Mouse (Mus musculus): ENCODE results near the gene Bco2. TPM values are rescaled to one million over a fixed set of nuclear protein-coding genes. Genes with fewer than 3 reads are reported as not detected.
A peak's percentile ranks its signal among the peaks of the same experiment; 100 is the strongest.

Gene Bco2
- polyA plus RNA-seq, 1 experiment from 2014 or later, result 4.7 TPM

DNA sequence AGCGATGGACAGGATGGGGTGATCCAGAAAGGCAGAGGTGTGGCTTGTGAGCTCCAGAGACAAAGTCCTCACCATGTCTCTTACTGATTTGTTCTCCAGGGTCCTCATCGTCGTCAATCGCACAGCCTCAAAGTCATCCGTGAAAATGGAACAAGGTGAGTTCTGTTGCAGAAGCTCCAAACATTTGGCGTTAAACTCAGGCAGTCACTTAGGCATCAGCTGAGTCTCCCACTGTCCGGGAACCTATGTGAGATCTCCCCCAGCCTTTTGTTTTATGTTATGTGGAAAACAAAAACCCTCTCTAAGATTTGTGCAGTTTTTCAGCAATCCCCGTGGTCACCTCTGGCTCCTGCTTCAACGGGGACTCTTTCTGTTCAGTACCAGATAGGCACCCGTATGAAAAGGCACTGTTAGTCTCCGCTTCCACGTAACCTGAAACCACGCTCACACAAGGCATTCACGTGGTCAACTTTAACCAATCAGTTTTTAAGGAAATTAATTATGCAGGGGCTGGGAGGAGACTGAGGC lies 53.9 kb downstream of the Bco2 start:
- ATAC-seq (ENCODE audit: low FRiP score, low TSS enrichment) (peak; percentile 62), DNase-seq (ENCODE audit: low spot score) (peak; percentile 46)
- H3K9ac ChIP-seq (ENCODE audit: low read length), result no peak overlapping the region
- no peaks in the 10 kb centered on the region for H3K4me1 ChIP-seq (replicated peaks; ENCODE audit: control insufficient read depth, insufficient read depth)
- H3K27me3 ChIP-seq (ENCODE audit: control insufficient read depth, insufficient read depth, low read length), result no peaks in the 10 kb centered on the region
- TF ChIP-seq EP300 (optimal IDR thresholded peaks at IDR 0.05) (no peak), CTCF (IDR thresholded peaks at IDR 0.05; ENCODE audit: low read depth) (no peak)
- no peaks in the 10 kb centered on the region for H3K36me3 ChIP-seq (ENCODE audit: control insufficient read depth, insufficient read depth, low read length)
- H3K4me2 ChIP-seq (replicated peaks; ENCODE audit: low read depth), result peak overlapping the region; percentile 45
- peak overlapping the region; percentile 17 for H3K4me3 ChIP-seq (ENCODE audit: low read depth, low read length)
- WGBS, result 23% methylated on average over 14 of the region's 14 CpGs
- H3K27ac ChIP-seq (replicated peaks), result no peak overlapping the region
- no peaks in the 10 kb centered on the region for H3K9me3 ChIP-seq (ENCODE audit: control insufficient read depth, low read length)

- TF ChIP-seq EP300 (optimal IDR thresholded peaks at IDR 0.05) (no peak), CTCF (IDR thresholded peaks at IDR 0.05; ENCODE audit: low read depth) (no peak)
- 72% methylated on average over 15 of the region's 15 CpGs for WGBS
- Histone ChIP-seq H3K27ac (replicated peaks) (no peak overlapping the region), H3K27me3 (ENCODE audit: control insufficient read depth, insufficient read depth, low read length) (no peaks in the 10 kb centered on the region), H3K9me3 (ENCODE audit: control insufficient read depth, low read length) (no peaks in the 10 kb centered on the region), H3K9ac (ENCODE audit: low read length) (no peak overlapping the region), H3K4me3 (ENCODE audit: low read depth, low read length) (peak overlapping the region; percentile 17), H3K4me2 (replicated peaks; ENCODE audit: low read depth) (peak overlapping the region; percentile 45), H3K4me1 (replicated peaks; ENCODE audit: control insufficient read depth, insufficient read depth) (no peaks in the 10 kb centered on the region), H3K36me3 (ENCODE audit: control insufficient read depth, insufficient read depth, low read length) (no peaks in the 10 kb centered on the region)
- no peak for ATAC-seq (ENCODE audit: low FRiP score, low TSS enrichment)
- DNase-seq (ENCODE audit: low spot score), result no peak
Observed at GRCm38 (mm10) chr9:50500467-50500973, 54.5 kb downstream of the Bco2 start.

GRCm38 (mm10) chr9:50499781-50500180 lies 55.2 kb downstream of the Bco2 start:
- Histone ChIP-seq H3K9ac (ENCODE audit: low read length) (no peak overlapping the region), H3K9me3 (ENCODE audit: control insufficient read depth, low read length) (no peaks in the 10 kb centered on the region)
- ATAC-seq (ENCODE audit: low FRiP score, low TSS enrichment), result no peak

GRCm38 (mm10) chr9:50498815-50499214 lies 56.2 kb downstream of the Bco2 start:
- TF ChIP-seq CTCF (IDR thresholded peaks at IDR 0.05; ENCODE audit: low read depth), result no peak
- no peak for TF ChIP-seq EP300 (optimal IDR thresholded peaks at IDR 0.05)
- no peak overlapping the region for H3K27ac ChIP-seq (replicated peaks)
- no peaks in the 10 kb centered on the region for H3K9me3 ChIP-seq (ENCODE audit: control insufficient read depth, low read length)
- WGBS, result 79% methylated on average over 16 of the region's 16 CpGs
- no peaks in the 10 kb centered on the region for H3K27me3 ChIP-seq (ENCODE audit: control insufficient read depth, insufficient read depth, low read length)
- no peak overlapping the region for H3K4me2 ChIP-seq (replicated peaks; ENCODE audit: low read depth)
- DNase-seq (ENCODE audit: low spot score) (no peak), ATAC-seq (ENCODE audit: low FRiP score, low TSS enrichment) (no peak)
- H3K4me3 ChIP-seq (ENCODE audit: low read depth, low read length), result no peak overlapping the region
- H3K36me3 ChIP-seq (ENCODE audit: control insufficient read depth, insufficient read depth, low read length), result no peaks in the 10 kb centered on the region
- H3K9ac ChIP-seq (ENCODE audit: low read length), result no peak overlapping the region
- H3K4me1 ChIP-seq (replicated peaks; ENCODE audit: control insufficient read depth, insufficient read depth), result no peaks in the 10 kb centered on the region

More at GRCm38 (mm10) chr9:50499781-50500180, 55.2 kb downstream of the Bco2 start:
- no peak for TF ChIP-seq EP300 (optimal IDR thresholded peaks at IDR 0.05)
- TF ChIP-seq CTCF (IDR thresholded peaks at IDR 0.05; ENCODE audit: low read depth), result no peak
- Histone ChIP-seq H3K4me1 (replicated peaks; ENCODE audit: control insufficient read depth, insufficient read depth) (no peaks in the 10 kb centered on the region), H3K27me3 (ENCODE audit: control insufficient read depth, insufficient read depth, low read length) (no peaks in the 10 kb centered on the region), H3K4me2 (replicated peaks; ENCODE audit: low read depth) (no peak overlapping the region), H3K4me3 (ENCODE audit: low read depth, low read length) (no peak overlapping the region), H3K27ac (replicated peaks) (no peak overlapping the region), H3K36me3 (ENCODE audit: control insufficient read depth, insufficient read depth, low read length) (no peaks in the 10 kb centered on the region)
- 79% methylated on average over 3 of the region's 3 CpGs for WGBS
- DNase-seq (ENCODE audit: low spot score), result no peak

DNA sequence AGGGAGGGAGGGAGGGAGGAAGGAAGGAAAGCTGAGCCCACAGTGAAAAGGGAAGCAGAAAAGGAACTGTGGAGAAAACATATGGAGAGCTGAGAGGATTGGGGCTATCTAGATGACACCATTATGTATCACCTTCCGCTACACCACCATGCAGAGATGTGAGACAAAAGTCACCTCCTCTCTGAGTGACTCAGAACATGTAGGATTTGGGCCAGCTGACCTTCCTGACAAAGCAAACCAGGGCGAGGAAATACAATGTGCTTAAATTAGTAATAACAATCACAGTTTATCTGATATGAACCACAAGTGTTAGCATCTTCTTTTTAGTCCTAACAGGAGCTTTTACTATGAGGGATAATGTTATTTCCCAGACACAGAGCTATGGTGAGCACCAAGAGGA lies 57.4 kb downstream of the Bco2 start:
- no peaks in the 10 kb centered on the region for H3K4me1 ChIP-seq (replicated peaks; ENCODE audit: control insufficient read depth, insufficient read depth)
- no peak overlapping the region for H3K4me2 ChIP-seq (replicated peaks; ENCODE audit: low read depth)
- WGBS, result 70% methylated on average over 2 of the region's 2 CpGs
- no peak overlapping the region for H3K4me3 ChIP-seq (ENCODE audit: low read depth, low read length)
- H3K36me3 ChIP-seq (ENCODE audit: control insufficient read depth, insufficient read depth, low read length), result no peaks in the 10 kb centered on the region
- H3K9ac ChIP-seq (ENCODE audit: low read length), result no peak overlapping the region
- DNase-seq (ENCODE audit: low spot score) (no peak), ATAC-seq (ENCODE audit: low FRiP score, low TSS enrichment) (no peak)
- H3K27me3 ChIP-seq (ENCODE audit: control insufficient read depth, insufficient read depth, low read length), result no peaks in the 10 kb centered on the region
- no peak overlapping the region for H3K27ac ChIP-seq (replicated peaks)
- TF ChIP-seq CTCF (IDR thresholded peaks at IDR 0.05; ENCODE audit: low read depth) (no peak), EP300 (optimal IDR thresholded peaks at IDR 0.05) (no peak)
- no peaks in the 10 kb centered on the region for H3K9me3 ChIP-seq (ENCODE audit: control insufficient read depth, low read length)

GRCm38 (mm10) chr9:50497076-50497475 lies 57.9 kb downstream of the Bco2 start:
- ATAC-seq (ENCODE audit: low FRiP score, low TSS enrichment) (no peak), DNase-seq (ENCODE audit: low spot score) (no peak)
- H3K4me3 ChIP-seq (ENCODE audit: low read depth, low read length), result no peak overlapping the region
- H3K36me3 ChIP-seq (ENCODE audit: control insufficient read depth, insufficient read depth, low read length), result no peaks in the 10 kb centered on the region
- H3K27ac ChIP-seq (replicated peaks), result no peak overlapping the region
- no peaks in the 10 kb centered on the region for H3K4me1 ChIP-seq (replicated peaks; ENCODE audit: control insufficient read depth, insufficient read depth)
- no peak for TF ChIP-seq CTCF (IDR thresholded peaks at IDR 0.05; ENCODE audit: low read depth)
- TF ChIP-seq EP300 (optimal IDR thresholded peaks at IDR 0.05), result no peak
- no peaks in the 10 kb centered on the region for H3K9me3 ChIP-seq (ENCODE audit: control insufficient read depth, low read length)
- no peaks in the 10 kb centered on the region for H3K27me3 ChIP-seq (ENCODE audit: control insufficient read depth, insufficient read depth, low read length)
- no peak overlapping the region for H3K4me2 ChIP-seq (replicated peaks; ENCODE audit: low read depth)
- WGBS, result 58% methylated on average over 6 of the region's 6 CpGs
- no peak overlapping the region for H3K9ac ChIP-seq (ENCODE audit: low read length)

Data from stomach, postnatal 0 days (tissue).